Mouse (Mus musculus) urinary bladder, postnatal 14 days (tissue): ENCODE results near the gene Gm20388.

Source experiments
- DNase-seq: peaks from one replicate; pipeline ENCODE4 v3.0.0; 2021; ENCODE audit warnings: low spot score

Gene Gm20388

DNA sequence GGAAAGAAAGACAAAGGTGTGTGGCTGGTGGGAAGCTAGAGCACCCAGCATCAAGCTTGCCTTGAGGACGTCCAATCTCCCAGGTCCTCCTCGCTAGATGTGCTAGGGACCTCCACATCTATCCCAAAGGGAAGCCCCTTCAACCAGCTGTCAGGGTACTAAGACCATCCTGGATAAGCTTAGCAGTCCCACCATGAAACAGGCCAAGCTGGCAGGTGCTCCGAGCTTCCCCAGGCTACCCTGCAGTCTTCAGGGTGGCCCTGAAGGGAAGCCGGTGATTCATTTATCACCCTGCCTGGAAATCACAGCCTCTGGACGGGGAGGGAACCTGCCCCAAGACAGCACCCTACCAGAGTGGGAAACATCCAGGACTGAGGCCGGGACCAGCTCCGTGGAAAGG, 1165.9 kb downstream of the Gm20388 start:
- DNase-seq: no peak

DNA sequence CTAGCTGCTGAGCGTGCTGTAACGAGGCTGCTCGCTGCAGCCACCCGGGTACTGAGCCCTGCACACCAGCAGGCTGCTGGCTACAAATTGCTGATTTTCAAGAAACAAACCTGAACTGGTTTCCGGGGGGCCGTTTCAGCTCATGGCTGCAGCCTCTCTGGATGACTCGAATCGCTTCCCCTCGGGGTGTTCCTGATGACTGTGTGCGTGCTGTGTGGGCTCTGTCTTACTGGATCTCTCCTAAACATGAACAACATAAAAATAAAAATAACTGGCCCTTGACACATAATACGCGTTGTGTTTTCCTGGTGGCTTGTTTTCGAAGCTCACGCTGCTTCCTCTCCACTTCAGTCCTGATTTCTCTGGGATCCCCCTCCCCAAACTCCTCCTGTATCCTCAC, 1168.1 kb downstream of the Gm20388 start:
- DNase-seq: no peak

DNA sequence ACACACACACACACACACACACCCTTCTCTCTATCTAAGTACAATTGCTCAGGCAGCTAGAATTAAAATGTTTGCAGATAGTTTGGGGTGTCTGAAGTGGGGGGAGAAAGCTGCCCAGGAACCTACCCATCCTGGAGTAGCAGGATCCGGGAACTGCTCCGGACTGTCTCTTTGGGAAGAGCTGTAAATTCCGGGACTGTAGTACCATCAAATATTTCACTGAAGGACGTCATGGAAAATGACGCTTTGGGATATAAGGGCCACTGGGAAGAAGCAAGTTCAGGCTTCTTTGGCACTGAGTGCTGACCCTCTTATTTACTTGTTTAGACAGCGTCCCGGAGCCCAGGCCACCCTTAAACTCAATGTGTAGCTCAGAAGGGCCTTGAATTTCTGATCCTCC, 1168.6 kb downstream of the Gm20388 start:
- DNase-seq: no peak

DNA sequence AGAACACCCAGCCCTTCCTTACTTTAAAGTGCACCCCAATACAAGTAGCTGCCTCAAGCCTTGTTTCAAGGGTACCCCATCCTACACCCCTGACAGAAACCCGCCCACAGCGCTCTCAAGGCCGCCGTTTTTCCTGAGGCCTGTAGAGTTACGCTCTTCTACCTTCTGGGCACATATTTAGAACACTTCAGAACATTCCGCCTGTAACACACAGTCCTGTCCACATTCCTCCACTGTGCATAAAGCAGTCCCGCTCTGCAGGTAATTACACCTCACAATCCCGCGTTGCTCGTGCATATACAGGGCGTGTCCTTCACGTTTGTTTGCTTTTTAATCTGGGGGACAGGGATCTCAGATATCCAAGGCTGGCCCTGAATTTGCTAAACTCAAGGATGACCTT, 1169.3 kb downstream of the Gm20388 start:
- no peak for DNase-seq

DNA sequence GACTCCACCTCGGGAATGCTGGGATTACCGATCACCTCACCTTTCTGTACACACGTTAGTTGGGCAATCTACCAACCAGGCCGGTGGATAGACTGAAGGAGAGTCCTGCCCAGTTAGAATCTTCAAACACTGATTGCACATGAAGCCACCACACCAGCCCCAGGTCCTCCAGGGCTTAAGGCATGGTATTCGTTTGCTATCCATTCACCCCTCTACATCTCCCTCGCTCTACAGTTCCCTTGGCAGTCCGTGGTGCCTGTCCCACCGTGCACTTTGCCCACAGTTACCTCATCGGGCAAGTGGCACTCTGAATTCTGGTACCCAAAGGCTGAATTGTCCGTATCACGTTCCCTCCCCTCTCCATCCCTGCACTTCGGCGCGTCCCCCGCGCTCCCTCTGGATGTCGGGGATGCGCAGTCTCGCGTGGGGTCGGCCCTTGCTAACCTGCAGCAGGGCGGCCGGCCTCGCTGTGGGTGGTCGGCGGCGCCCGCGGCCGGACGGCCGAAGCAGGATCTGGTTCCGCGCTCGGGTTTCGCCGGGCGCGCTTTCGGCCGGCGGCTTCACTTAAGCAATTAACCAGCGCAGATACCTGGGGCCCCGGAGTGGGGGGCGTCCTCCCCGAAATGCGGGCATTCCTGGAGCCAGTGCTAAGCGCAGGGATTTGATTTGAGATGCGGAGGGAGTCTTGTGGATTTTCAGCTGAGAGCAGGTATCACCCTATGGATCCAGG, 1169.9 kb downstream of the Gm20388 start:
- DNase-seq: no peak

DNA sequence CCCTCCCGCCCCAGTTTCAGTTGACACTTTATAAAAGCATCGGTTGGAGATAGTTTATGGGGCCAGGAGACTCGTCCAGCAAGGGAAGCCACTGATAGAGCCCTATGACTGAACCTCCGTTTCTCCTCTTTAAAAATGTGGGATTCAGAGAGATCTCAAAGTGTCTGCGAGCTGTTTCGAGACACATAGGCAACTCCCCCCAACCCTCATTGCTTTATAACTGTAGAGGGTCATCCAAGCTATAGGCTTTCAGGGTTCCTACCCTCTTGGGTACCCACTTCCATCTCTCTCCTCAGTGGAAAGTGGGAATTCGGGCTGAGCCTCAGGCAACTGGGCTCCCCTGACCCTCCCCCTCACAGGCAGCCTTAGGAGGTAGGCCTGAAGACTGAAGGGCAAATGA, 1170.8 kb downstream of the Gm20388 start:
- no peak for DNase-seq

DNA sequence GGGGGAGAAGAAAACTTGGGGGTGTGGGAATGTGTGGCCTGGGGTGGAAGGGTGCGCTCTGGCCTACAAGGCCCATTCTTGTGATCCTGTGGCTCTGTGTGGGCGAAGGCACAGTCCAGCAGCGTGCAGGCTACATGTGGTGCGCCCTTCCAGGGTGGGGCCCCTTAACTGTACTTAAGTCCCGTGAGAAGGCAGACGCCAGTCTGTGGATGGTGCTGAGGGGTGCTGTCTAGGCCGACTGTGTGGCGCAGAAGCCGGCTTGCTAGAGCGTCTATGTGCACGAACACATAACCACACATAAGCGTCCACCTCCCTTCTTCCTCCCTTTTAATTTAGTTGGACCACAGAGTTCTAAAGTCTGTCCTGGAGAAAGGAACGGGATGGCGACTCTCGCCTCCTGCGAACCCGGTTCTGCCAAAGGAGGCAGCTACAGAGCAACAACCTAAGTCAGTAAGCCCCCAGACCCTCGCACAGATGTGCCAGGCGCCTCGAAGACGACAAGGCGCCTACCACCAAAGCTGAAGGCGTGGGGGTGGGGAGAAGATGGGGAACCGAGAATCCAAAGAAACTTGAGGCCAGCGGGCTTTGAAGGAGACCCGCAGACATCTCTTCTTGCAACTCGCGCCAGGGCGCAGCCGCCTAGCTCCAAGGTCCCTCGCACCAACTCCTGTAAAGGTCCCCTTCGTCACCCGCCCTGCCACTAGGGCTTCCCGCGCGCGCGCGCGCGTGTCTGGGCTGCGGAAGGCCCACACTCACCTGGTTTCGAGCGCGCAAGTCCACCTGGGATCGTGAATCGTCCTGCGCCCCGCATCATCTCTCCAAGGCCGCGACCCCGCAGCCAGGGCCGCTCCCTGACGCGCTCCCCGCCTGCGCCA, 1171.8 kb downstream of the Gm20388 start:
- DNase-seq: no peak

DNA sequence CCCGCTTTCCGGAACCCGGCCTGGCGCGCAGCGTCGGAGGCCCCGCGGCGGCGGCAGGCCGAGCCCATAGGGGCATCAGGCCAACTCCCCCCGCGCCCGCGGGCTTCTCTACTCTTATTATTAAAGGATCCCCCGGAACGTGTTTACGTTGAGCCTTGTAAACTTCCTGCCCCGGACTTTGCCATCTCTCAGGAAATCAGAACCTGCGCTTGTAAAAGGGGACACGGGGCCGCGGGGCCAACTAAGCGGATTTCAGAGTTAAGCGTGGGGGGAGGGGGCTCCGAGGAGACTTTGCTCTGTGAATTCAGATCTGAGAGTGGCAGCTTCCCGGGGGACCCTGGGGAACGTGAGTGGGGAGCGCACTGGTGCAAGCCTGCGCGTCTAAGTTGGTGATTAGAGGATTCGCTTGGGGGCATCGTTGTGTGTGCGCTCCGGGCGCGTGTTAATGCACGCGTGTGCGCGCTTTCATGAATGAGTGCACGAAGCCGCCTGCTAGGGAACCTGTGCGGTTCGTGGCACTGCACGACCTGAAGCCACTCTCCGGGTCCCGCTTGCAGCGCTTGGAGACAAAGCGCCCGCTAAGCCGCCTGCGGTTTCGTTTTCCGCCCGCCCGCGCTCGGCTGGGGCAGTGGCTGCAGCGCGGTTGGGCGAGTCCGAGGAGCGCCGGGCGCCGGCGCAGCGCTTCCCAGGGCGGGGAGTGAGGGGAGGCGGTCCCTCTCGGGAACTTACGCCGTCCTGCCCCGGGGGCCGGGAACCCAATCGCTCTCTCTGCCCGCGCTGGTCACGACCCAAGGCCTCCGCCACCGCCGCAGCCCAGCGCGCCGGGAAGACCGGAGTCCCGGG, 1172.7 kb downstream of the Gm20388 start:
- peak; percentile 77 for DNase-seq

DNA sequence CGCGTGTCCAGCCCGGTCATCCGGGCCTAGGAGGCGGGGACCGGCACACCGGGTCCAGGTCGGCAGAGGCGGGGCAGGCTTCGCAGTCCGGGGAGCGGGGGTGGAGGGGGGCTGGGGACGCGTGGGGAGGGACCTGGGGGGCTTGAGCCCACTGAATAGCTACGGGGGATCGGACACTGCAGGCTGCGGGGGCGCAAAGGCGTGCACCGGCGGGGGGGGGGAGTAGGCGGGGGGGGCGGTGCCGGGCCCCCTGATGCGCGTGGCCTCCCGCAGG, 1173.2 kb downstream of the Gm20388 start:
- DNase-seq: no peak

DNA sequence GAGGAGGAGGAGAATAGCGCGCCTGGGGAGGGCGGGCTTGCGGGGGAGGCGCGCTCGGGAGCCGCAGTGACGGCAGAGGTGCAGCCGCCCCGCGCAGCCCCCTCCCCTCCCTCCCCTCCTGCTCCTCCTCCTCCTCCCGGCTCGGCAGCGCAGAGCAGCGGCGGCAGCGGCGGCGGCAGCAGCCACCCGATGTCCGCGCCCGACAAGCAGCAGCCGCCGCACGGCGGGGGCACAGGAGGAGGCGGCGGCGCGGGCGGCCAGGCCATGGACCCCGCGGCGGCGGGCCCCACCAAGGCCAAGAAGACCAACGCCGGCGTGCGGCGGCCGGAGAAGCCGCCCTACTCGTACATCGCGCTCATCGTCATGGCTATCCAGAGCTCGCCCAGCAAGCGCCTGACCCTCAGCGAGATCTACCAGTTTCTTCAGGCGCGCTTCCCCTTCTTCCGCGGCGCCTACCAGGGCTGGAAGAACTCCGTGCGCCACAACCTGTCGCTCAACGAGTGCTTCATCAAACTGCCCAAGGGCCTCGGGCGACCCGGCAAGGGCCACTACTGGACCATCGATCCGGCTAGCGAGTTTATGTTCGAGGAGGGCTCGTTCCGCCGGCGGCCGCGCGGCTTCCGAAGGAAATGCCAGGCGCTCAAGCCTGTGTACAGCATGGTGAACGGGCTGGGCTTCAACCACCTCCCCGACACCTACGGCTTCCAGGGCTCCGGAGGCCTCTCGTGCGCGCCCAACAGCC, 1173.7 kb downstream of the Gm20388 start, which contains the start of gene Foxf1:
Gene Foxf1 (plus strand): TSS at position 177 of the 742 bp plus-strand sequence.
- DNase-seq: peak; percentile 64

DNA sequence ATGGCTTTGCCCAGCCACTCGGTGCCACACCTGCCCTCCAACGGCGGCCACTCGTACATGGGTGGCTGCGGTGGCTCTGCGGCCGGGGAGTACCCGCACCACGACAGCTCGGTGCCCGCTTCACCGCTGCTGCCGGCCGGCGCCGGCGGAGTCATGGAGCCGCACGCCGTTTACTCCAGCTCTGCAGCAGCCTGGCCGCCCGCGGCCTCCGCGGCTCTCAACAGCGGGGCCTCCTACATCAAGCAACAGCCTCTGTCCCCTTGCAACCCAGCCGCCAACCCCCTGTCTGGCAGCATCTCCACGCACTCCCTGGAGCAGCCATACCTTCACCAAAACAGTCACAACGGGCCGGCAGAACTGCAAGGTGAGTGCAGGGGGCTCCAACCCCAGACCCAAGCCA, 1174.4 kb downstream of the Gm20388 start:
- DNase-seq: no peak

DNA sequence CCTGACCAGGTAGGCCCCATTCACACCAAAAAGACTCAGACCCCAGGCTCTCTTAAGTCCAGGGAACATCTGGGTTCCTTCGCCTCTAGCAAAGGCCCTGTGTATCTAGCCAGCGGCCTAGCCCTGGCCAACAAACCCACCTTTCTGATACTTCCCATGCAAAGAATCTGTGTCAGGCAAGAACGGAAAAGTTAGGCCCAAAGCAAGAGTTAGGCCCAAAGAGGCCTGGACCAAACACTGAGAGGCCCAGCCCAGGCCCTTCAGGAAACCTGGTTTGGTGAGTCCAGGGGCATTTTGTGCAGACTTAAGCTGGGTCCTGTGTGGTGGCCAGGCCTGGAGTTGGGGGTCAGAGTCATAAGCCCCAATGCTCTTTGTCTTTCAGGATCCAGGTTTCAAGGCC, 1174.9 kb downstream of the Gm20388 start:
- DNase-seq: no peak

DNA sequence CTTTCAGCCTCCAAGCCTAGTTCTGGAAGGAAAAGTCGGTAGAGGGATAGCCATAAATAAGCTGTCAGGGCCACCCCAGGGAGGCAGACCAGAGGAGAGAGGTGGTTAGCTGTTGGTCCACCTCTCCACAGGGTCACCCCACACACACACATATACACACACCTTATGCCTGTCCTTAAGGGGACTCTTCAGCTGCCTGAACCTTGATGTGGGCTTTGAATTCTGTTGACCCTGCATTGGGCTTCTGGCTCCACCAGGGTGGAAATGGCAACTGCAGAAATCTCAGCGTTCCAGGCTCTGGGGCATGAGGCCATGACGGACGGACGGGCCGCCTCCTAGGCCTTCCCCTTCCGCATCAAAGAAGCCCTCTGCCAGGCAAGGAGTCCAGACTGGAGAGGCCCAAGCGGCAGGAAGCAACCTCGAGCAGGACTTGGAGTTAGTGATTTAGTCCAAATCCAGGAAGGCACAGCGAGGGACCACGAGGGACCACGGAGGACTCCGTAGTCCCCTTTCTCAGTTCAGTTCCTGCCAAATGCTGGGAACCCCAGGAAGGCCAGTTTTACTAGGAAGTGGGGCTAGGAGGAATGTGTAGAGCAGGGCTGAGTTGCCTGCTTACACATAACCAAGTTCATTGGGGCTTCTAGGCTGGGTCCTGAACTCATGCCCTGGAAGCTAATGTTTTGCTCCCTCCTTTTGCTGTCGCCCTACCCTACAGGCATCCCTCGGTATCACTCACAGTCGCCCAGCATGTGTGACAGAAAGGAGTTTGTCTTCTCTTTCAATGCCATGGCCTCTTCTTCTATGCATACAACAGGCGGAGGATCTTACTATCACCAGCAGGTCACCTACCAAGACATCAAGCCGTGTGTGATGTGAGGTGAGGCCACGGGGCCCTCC, 1175.6 kb downstream of the Gm20388 start:
- DNase-seq: no peak

DNA sequence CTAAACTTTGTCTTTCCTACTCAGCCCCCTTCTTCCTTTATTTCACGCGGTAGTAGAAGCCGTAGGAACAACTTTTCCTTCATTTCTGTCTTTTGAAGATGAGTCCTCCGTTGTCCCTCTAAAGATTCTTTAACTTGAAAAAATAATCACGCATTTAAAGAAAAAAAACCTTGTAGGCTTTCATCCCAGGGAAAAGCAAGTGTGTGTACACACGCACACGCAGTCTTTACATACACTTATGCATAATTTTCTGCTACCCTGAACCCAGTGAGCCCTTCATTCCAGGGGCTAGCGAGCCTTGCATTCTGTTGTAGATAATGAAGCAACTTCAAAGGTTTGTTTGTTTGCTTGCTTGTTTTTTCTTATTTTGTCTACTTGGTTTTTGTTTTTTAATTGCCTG, 1177.6 kb downstream of the Gm20388 start:
- DNase-seq: no peak

DNA sequence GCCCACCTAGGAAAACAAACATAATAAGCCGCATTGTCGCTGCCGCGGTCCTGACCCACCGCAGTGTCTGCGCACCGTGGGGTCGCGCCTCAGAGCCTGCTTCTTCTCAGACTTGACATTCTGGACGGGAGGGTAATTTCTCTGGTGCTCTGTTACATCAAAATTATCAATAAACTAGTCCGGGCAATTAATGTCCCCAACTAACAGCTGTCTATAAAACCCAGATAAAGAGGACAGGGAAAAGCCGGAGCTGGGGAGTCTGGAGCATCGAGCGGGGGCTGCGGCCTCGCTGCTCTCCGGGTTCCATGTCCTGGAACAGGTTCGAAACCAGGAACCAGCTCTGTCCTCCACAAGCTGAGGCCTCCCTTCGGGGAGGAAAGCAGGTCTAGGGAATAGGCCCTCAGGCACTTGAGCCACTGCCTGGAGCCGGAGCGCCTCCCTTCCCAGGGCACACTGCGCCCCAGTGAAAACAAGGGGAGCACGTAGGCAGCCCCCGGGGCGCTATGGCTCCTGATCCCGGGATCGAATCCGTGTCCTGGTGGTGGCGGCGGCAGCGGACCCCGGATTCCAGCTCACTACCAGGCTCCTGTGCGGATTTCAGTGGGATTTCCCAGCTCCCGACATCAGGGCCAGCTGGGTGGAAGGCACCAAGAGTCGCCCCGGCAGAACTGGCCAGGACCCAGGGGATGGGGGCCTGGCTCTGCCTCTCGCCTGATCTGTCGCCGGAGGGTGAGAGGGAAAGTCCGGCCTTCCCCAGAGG, 1178.4 kb downstream of the Gm20388 start:
- DNase-seq: no peak

DNA sequence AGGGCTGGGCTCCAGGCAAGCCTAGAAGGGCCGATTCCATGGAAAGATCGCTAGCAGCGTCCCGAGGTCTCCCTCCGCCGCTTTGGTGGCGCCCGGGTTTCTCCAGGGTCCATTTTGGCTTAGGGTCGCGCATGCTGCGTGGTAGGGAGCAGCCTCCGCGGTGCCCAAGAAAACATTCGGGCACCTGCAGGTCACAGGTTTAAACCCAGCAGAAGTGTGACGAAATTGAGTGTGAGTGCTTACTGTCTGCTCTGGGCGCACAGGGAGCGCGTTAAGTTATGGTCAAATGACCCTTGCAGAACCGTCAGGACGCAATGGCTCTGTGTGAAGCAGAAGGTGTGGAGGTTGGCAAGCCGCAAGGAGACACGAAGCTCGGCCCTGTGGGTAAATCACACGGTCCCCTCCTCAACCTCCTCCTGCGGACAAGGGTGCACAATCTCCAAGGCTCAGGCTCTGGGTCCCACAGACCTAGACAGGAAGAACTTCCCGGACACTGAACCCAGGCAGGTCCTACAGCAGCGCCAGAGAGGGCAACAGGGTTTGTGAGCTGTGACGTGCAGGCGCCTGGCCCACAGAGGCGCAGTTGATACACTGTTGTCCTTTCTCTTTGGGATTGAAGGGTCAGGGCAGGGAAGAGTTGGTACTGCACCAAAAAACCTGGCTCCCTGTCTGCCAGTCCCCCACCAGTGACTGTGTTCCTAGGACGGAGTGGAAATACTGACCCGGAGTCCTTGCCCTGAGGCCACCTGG, 1179.2 kb downstream of the Gm20388 start:
- no peak for DNase-seq

DNA sequence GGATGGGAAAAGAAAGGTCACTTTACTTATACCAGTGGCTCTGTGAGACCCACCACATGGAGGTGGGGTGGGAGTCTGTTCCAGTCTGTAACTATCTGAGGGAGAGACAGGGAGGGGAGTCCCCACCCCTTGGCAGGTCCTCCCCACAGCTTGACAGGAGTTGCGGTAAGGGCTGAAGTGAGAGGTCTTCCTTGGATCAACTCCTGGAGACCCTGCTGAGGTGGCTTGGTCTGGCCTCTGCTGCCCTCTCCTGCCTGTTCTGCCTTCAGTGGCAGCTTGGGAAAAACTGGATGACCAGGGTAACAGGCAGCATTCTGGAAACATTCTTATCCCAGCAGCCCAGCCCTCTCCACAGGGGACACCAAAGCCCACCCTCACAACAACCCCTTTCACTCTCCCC, 1180.1 kb downstream of the Gm20388 start:
- no peak for DNase-seq

DNA sequence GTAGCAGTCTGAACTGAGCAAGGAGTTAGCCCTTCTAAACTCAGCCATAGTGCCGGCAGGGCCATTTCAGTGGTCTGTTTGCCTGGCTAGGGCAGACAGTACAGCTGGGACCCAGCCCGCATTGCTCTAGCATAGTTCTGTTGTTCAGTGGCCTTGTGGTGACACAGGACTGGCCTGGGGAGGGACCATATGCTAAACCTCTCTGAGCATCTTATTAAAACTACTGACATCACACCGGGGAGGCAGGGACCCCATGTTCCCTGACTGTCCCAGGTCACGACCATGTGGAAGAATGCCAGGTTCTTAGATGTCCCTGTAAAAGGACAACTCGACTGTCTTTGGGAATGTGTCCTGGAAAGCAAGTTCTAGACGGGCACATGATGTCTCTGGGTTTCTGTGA, 1181.5 kb downstream of the Gm20388 start:
- no peak for DNase-seq

DNA sequence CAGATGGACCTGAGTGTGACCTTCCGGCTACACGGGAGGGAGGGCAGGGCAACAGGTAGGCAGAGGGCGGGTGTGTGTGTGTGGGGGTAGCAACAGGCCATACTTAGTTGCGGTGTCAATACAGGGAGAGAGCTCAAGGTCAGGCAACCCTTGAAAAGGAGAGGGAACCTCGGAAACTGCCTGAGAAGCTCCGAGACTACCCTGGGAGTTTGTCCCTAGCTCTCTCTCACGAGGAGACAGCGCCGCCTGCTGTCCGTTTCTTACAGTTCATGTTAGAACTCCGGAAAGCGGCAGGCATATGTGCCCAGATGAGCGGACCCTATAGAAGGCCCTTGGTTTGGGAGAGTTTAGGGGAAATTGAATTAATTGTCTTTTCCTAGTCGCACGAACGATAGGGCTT, 1182.0 kb downstream of the Gm20388 start:
- peak; percentile 88 for DNase-seq
